Mouse (Mus musculus) erythroblast, embryonic 14.5 days (primary cell): ENCODE data around the gene Olfr384. TPM values are rescaled to one million over a fixed set of nuclear protein-coding genes. Genes with fewer than 3 reads are reported as not detected.
"Not testable (repeated sequence)": the region's sequence is repeated elsewhere in the genome, so short reads cannot be mapped to it uniquely, and the experiment has no call there.

Source experiments
- H3K27me3 ChIP-seq: 2 replicates; pipeline ENCODE4 v1.6.1; 2012; ENCODE audit warnings: inconsistent platforms; ENCODE audit not compliant: control insufficient read depth
- H3K36me3 ChIP-seq: 2 replicates; pipeline ENCODE4 v1.6.1; 2012; ENCODE audit warnings: mild to moderate bottlenecking, inconsistent platforms; ENCODE audit not compliant: control insufficient read depth
- H3K4me1 ChIP-seq: 2 replicates; pipeline ENCODE4 v1.6.1; 2012; ENCODE audit warnings: inconsistent platforms; ENCODE audit not compliant: control insufficient read depth
- H3K4me3 ChIP-seq: replicated peaks from 2 replicates; pipeline ENCODE3; 2012; ENCODE audit warnings: moderate library complexity, mild to moderate bottlenecking, inconsistent platforms
- H3K9me3 ChIP-seq: 2 replicates; pipeline ENCODE4 v1.6.1; 2012; ENCODE audit warnings: low read length, inconsistent platforms, mixed read lengths; ENCODE audit not compliant: control insufficient read depth
- GATA1 ChIP-seq: IDR thresholded peaks from 2 replicates; pipeline ENCODE4 v1.6.1; 2012; ENCODE audit warnings: low read length, inconsistent platforms, mixed read lengths
- TAL1 ChIP-seq: IDR thresholded peaks from 3 replicates; pipeline ENCODE4 v1.6.1; 2012; ENCODE audit warnings: low read length, inconsistent platforms, mixed read lengths
- polyA plus RNA-seq: library from polyadenylated mRNA; stranded (reverse); fragments of >175 nt; gene quantifications from 2 replicates; pipeline ENCODE4 v1.2.3, GENCODE M21; 2012

Gene Olfr384
- not detected in 2 replicates for polyA plus RNA-seq

DNA sequence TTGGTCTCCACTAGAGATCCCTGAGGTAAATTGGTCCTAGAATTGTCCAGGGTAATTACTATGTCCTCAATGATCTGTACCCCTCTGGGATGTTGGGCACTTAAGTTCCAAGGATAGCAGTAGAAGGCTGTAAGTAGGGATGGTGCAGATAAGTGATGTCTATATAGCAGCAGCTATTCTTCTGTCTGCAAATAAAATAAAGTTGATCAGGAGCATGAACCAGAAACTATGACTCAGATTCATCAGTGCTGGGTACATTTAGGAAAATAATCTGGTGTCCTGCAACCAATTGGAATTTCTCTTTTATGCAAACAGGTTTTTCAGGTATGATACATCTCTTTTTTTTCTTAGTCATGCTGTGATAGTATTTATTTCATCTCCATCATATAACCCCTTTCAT, at the start of gene Olfr384:
Gene Olfr384 (plus strand): TSS at position 301 of the 400 bp plus-strand sequence.
- Histone ChIP-seq H3K4me3 (no peak within 1 kb of the TSS), H3K4me1 (no peaks in the 10 kb centered on the region), H3K36me3 (no peaks in the 10 kb centered on the region), H3K27me3 (no peaks in the 10 kb centered on the region), H3K9me3 (no peaks in the 10 kb centered on the region)
- TF ChIP-seq TAL1: no peak

DNA sequence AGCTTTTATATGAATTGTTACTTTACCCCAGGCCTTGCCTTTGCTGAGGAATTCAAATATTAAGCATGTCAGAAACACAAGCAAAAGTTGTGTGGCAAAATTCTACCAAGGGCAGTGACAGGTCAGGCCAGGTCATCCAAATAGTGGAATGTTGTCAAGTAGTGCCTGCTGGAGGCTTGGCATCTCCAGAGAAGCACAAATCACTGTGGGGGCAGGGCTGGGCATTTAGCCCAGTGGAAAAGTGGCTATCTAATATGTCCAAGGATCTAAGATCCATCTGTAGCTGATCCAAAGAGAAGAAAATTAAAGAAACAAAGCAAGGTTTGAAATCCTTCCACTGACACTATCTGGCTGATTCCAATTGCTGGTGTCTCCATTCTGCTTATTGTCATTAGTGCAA, 18.5 kb upstream of the Olfr384 start:
- Histone ChIP-seq H3K4me3 (no peak overlapping the region), H3K36me3 (no peaks in the 10 kb centered on the region), H3K27me3 (no peaks in the 10 kb centered on the region), H3K9me3 (peaks cover 5% of the 10 kb centered on the region), H3K4me1 (no peaks in the 10 kb centered on the region; the same call in 1 of the 2 replicates)
- TF ChIP-seq GATA1 (no peak), TAL1 (no peak)

DNA sequence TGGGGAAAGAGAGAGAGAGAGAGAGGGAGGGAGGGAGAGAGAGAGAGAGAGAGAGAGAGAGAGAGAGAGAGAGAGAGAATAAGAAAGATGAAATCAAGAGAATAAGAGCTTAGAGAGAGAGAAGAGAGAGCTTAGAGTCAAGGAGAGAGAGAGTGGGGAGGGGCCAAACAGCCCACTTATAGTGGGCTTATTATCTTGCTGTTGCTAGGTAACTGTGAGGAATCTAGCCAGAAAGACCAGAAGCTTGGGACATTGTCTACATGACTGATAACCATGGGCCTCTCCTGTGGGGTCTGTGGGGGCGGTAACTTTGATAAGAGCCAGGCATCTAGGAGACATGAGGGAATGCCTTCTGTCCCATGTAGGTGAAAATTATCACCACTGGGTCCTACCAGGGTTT, 15.2 kb upstream of the Olfr384 start:
- H3K36me3 ChIP-seq, H3K9me3 ChIP-seq, H3K4me3 ChIP-seq, H3K27me3 ChIP-seq, H3K4me1 ChIP-seq: not testable (repeated sequence)

DNA sequence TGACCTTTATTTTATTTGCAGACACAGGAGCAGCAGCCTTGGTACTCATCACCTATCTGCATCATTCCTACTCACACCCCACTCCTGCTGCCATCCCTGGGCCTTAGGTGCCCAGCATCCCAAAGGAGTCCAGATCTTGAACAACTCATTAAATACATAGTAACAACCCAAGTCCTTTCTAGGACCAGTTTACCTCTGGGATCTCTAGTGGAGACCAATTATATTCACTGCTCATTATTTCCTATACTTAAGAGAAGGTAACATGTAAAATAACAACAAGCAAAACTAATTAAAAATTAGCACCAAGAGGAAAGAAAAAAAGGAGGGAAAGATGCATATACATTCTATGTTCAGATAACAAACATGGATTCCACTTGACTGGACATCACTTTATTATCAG, 5.5 kb upstream of the Olfr384 start, which contains the start of gene Olfr385:
Gene Olfr385 (minus strand): TSS at position 101 of the 400 bp plus-strand sequence.
- H3K4me3 ChIP-seq: no peak within 1 kb of the TSS
- no peak for TF ChIP-seq TAL1
- TF ChIP-seq GATA1: no peak
- H3K36me3 ChIP-seq: no peaks in the 10 kb centered on the region
- no peaks in the 10 kb centered on the region for H3K27me3 ChIP-seq
- no peaks in the 10 kb centered on the region for H3K9me3 ChIP-seq
- H3K4me1 ChIP-seq: no peaks in the 10 kb centered on the region

Other genes starting within 250 kb of the Olfr384 start
- not detected in 2 replicates for gene Olfr20, start 247.8 kb upstream of the Olfr384 start, polyA plus RNA-seq
- not detected in 2 replicates for gene Olfr376, start 227.3 kb upstream of the Olfr384 start, polyA plus RNA-seq
- gene Olfr1, start 199.0 kb upstream of the Olfr384 start, polyA plus RNA-seq: not detected in 2 replicates
- not detected in 2 replicates for gene Olfr378, start 170.1 kb upstream of the Olfr384 start, polyA plus RNA-seq
- gene Olfr380, start 141.1 kb upstream of the Olfr384 start, polyA plus RNA-seq: not detected in 2 replicates
- gene Olfr381, start 107.0 kb upstream of the Olfr384 start, polyA plus RNA-seq: not detected in 2 replicates
- not detected in 2 replicates for gene Olfr382, start 81.4 kb upstream of the Olfr384 start, polyA plus RNA-seq
- not detected in 2 replicates for gene Olfr385, start 5.6 kb upstream of the Olfr384 start, polyA plus RNA-seq
- not detected in 2 replicates for gene Zfp735, start 90.2 kb downstream of the Olfr384 start, polyA plus RNA-seq
- gene Olfr389, start 182.1 kb downstream of the Olfr384 start, polyA plus RNA-seq: not detected in 2 replicates
- gene Olfr390, start 184.4 kb downstream of the Olfr384 start, polyA plus RNA-seq: not detected in 2 replicates
- not detected in 2 replicates for gene Olfr391-ps, start 204.5 kb downstream of the Olfr384 start, polyA plus RNA-seq
- gene Olfr392, start 218.5 kb downstream of the Olfr384 start, polyA plus RNA-seq: not detected in 2 replicates